Mouse (Mus musculus): ENCODE data around the gene Inhbe. TPM values are rescaled to one million over a fixed set of nuclear protein-coding genes. Genes with fewer than 3 reads are reported as not detected.

Gene Inhbe
- polyA plus RNA-seq, 1 experiment from 2014 or later, result 0.05 TPM

- H3K9me3 ChIP-seq, result no peaks in the 10 kb centered on the region
- no peak for ATAC-seq (ENCODE audit: insufficient read depth, low FRiP score, low read depth)
- no peak overlapping the region for H3K4me2 ChIP-seq
- no peak overlapping the region for H3K9ac ChIP-seq
- peaks cover 23% of the 10 kb centered on the region; the same call in 1 of the 2 replicates for H3K27me3 ChIP-seq (replicated peaks)
- H3K4me1 ChIP-seq, result peaks cover 17% of the 10 kb centered on the region
- H3K27ac ChIP-seq, result no peak overlapping the region
- peaks cover 7% of the 10 kb centered on the region; the same call in 1 of the 2 replicates for H3K36me3 ChIP-seq
- no peak overlapping the region for H3K4me3 ChIP-seq (replicated peaks)
- WGBS, result 80% methylated on average over 7 of the region's 7 CpGs
These were observed 24.0 kb downstream of the Inhbe start for GRCm38 (mm10) chr10:127330212-127330611.

- Histone ChIP-seq H3K4me3 (replicated peaks) (no peak overlapping the region), H3K27me3 (replicated peaks) (peaks cover 27% of the 10 kb centered on the region; the same call in 1 of the 2 replicates), H3K36me3 (peaks cover 7% of the 10 kb centered on the region; the same call in 1 of the 2 replicates), H3K4me1 (peaks cover 17% of the 10 kb centered on the region), H3K9ac (no peak overlapping the region), H3K9me3 (no peaks in the 10 kb centered on the region), H3K27ac (no peak overlapping the region), H3K4me2 (no peak overlapping the region)
- no peak for ATAC-seq (ENCODE audit: insufficient read depth, low FRiP score, low read depth)
- WGBS, result 48% methylated on average over 18 of the region's 18 CpGs
These were observed 26.6 kb downstream of the Inhbe start for GRCm38 (mm10) chr10:127327461-127328145.

GRCm38 (mm10) chr10:127326828-127327227 lies 27.4 kb downstream of the Inhbe start:
- no peak; the same call in 1 of the 2 replicates for ATAC-seq (ENCODE audit: insufficient read depth, low FRiP score, low read depth)
- 0 out of 2 replicates have a peak overlapping the region, but pooled peaks have one; percentile 13 for H3K9ac ChIP-seq
- no peak overlapping the region for H3K27ac ChIP-seq
- H3K4me1 ChIP-seq, result peaks cover 17% of the 10 kb centered on the region
- peak overlapping the region; percentile 93 for H3K4me2 ChIP-seq
- WGBS, result 10% methylated on average over 29 of the region's 29 CpGs
- no peaks in the 10 kb centered on the region for H3K9me3 ChIP-seq
- H3K4me3 ChIP-seq (replicated peaks), result peak overlapping the region; percentile 46
- H3K27me3 ChIP-seq (replicated peaks), result peaks cover 27% of the 10 kb centered on the region; the same call in 1 of the 2 replicates
- H3K36me3 ChIP-seq, result peaks cover 7% of the 10 kb centered on the region; the same call in 1 of the 2 replicates

- no peaks in the 10 kb centered on the region for H3K9me3 ChIP-seq
- H3K27ac ChIP-seq, result no peak overlapping the region
- 0 out of 2 replicates have a peak overlapping the region, but pooled peaks have one; percentile 13 for H3K9ac ChIP-seq
- peaks cover 27% of the 10 kb centered on the region; the same call in 1 of the 2 replicates for H3K27me3 ChIP-seq (replicated peaks)
- H3K4me2 ChIP-seq, result peak overlapping the region; percentile 93
- peak overlapping the region; percentile 46 for H3K4me3 ChIP-seq (replicated peaks)
- H3K4me1 ChIP-seq, result peaks cover 17% of the 10 kb centered on the region
- H3K36me3 ChIP-seq, result peaks cover 7% of the 10 kb centered on the region; the same call in 1 of the 2 replicates
- peak; percentile 27; the same call in 1 of the 2 replicates for ATAC-seq (ENCODE audit: insufficient read depth, low FRiP score, low read depth)
- 3% methylated on average over 54 of the region's 54 CpGs for WGBS
These were observed 28.0 kb downstream of the Inhbe start for GRCm38 (mm10) chr10:127326017-127326801.

- H3K36me3 ChIP-seq, result 0 out of 2 replicates have a peak, but pooled peaks cover 7% of the 10 kb centered on the region
- ATAC-seq (ENCODE audit: insufficient read depth, low FRiP score, low read depth), result no peak; the same call in 1 of the 2 replicates
- H3K9ac ChIP-seq, result no peak overlapping the region
- peak overlapping the region; percentile 46 for H3K4me3 ChIP-seq (replicated peaks)
- H3K4me1 ChIP-seq, result peaks cover 17% of the 10 kb centered on the region
- no peak overlapping the region for H3K27ac ChIP-seq
- no peaks in the 10 kb centered on the region for H3K9me3 ChIP-seq
- peak overlapping the region; percentile 93 for H3K4me2 ChIP-seq
- WGBS, result 37% methylated on average over 14 of the region's 14 CpGs
- H3K27me3 ChIP-seq (replicated peaks), result peaks cover 27% of the 10 kb centered on the region; the same call in 1 of the 2 replicates
These were observed 28.7 kb downstream of the Inhbe start for GRCm38 (mm10) chr10:127325454-127326016.

GRCm38 (mm10) chr10:127324495-127324894 lies 29.7 kb downstream of the Inhbe start:
- ATAC-seq (ENCODE audit: insufficient read depth, low FRiP score, low read depth), result no peak

GRCm38 (mm10) chr10:127323131-127323855 lies 30.9 kb downstream of the Inhbe start:
- H3K9me3 ChIP-seq, result no peaks in the 10 kb centered on the region
- no peak overlapping the region for H3K4me3 ChIP-seq (replicated peaks)
- H3K4me1 ChIP-seq, result peaks cover 17% of the 10 kb centered on the region
- no peak for ATAC-seq (ENCODE audit: insufficient read depth, low FRiP score, low read depth)
- H3K4me2 ChIP-seq, result no peak overlapping the region
- H3K27me3 ChIP-seq (replicated peaks), result peaks cover 27% of the 10 kb centered on the region; the same call in 1 of the 2 replicates
- no peaks in the 10 kb centered on the region for H3K36me3 ChIP-seq
- WGBS, result 68% methylated on average over 17 of the region's 17 CpGs
- no peak overlapping the region for H3K27ac ChIP-seq
- H3K9ac ChIP-seq, result no peak overlapping the region

More at GRCm38 (mm10) chr10:127324495-127324894, 29.7 kb downstream of the Inhbe start:
- no peak overlapping the region for H3K9ac ChIP-seq
- H3K4me3 ChIP-seq (replicated peaks), result no peak overlapping the region
- peaks cover 17% of the 10 kb centered on the region for H3K4me1 ChIP-seq
- no peak overlapping the region for H3K27ac ChIP-seq
- no peak overlapping the region for H3K4me2 ChIP-seq
- H3K9me3 ChIP-seq, result no peaks in the 10 kb centered on the region
- peaks cover 27% of the 10 kb centered on the region; the same call in 1 of the 2 replicates for H3K27me3 ChIP-seq (replicated peaks)
- H3K36me3 ChIP-seq, result no peaks in the 10 kb centered on the region
- WGBS, result 8% methylated on average over 7 of the region's 7 CpGs

GRCm38 (mm10) chr10:127322669-127323068 lies 31.5 kb downstream of the Inhbe start:
- Histone ChIP-seq H3K9ac (no peak overlapping the region), H3K4me3 (replicated peaks) (no peak overlapping the region), H3K4me1 (peaks cover 17% of the 10 kb centered on the region), H3K36me3 (no peaks in the 10 kb centered on the region), H3K27me3 (replicated peaks) (peaks cover 23% of the 10 kb centered on the region; the same call in 1 of the 2 replicates), H3K4me2 (no peak overlapping the region), H3K9me3 (no peaks in the 10 kb centered on the region), H3K27ac (no peak overlapping the region)
- WGBS, result 63% methylated on average over 4 of the region's 4 CpGs
- ATAC-seq (ENCODE audit: insufficient read depth, low FRiP score, low read depth), result no peak

- Histone ChIP-seq H3K36me3 (no peaks in the 10 kb centered on the region), H3K4me2 (no peak overlapping the region), H3K9ac (no peak overlapping the region), H3K4me1 (peaks cover 17% of the 10 kb centered on the region), H3K27me3 (replicated peaks) (0 out of 2 replicates have a peak, but pooled peaks cover 18% of the 10 kb centered on the region), H3K4me3 (replicated peaks) (no peak overlapping the region), H3K9me3 (no peaks in the 10 kb centered on the region), H3K27ac (no peak overlapping the region)
- WGBS, result 60% methylated on average over 13 of the region's 13 CpGs
- no peak for ATAC-seq (ENCODE audit: insufficient read depth, low FRiP score, low read depth)
These were observed 32.0 kb downstream of the Inhbe start for GRCm38 (mm10) chr10:127322178-127322577.

GRCm38 (mm10) chr10:127321621-127322020 lies 32.6 kb downstream of the Inhbe start, which contains the start of gene Arhgap9:
Gene Arhgap9 (plus strand): TSS chr10:127321964.
- no peak within 1 kb of the TSS for H3K4me3 ChIP-seq (replicated peaks)

GRCm38 (mm10) chr10:127319969-127320368 lies 34.2 kb downstream of the Inhbe start:
- Histone ChIP-seq H3K4me1 (no peaks in the 10 kb centered on the region), H3K36me3 (no peaks in the 10 kb centered on the region), H3K4me3 (replicated peaks) (no peak overlapping the region), H3K4me2 (no peak overlapping the region), H3K9ac (no peak overlapping the region), H3K27me3 (replicated peaks) (0 out of 2 replicates have a peak, but pooled peaks cover 2% of the 10 kb centered on the region), H3K27ac (no peak overlapping the region), H3K9me3 (no peaks in the 10 kb centered on the region)
- ATAC-seq (ENCODE audit: insufficient read depth, low FRiP score, low read depth), result no peak
- 65% methylated on average over 7 of the region's 7 CpGs for WGBS

More at GRCm38 (mm10) chr10:127321621-127322020, 32.6 kb downstream of the Inhbe start, which contains the start of gene Arhgap9:
- Histone ChIP-seq H3K9ac (no peak within 1 kb of the TSS), H3K4me1 (peaks cover 12% of the 10 kb centered on the region), H3K27me3 (replicated peaks) (0 out of 2 replicates have a peak, but pooled peaks cover 13% of the 10 kb centered on the region), H3K9me3 (no peaks in the 10 kb centered on the region), H3K27ac (no peak within 1 kb of the TSS), H3K36me3 (no peaks in the 10 kb centered on the region), H3K4me2 (no peak within 1 kb of the TSS)
- ATAC-seq (ENCODE audit: insufficient read depth, low FRiP score, low read depth), result no peak
- 66% methylated on average over 3 of the region's 3 CpGs for WGBS
